Mouse (Mus musculus) midbrain, embryonic 13.5 days (tissue): Measurements from ENCODE around the gene Cs. TPM values are rescaled to one million over a fixed set of nuclear protein-coding genes. Genes with fewer than 3 reads are reported as not detected.

Source experiments
- ATAC-seq: fragments of 200-750 bp; cut with Nextera tagmentation; 2 replicates; pipeline ENCODE4 v1.8.0; 2017; ENCODE audit warnings: mild to moderate bottlenecking, moderate TSS enrichment, moderate library complexity
- H3K27ac ChIP-seq: fragments of 300-500 bp; sonication (generic); 2 replicates; pipeline ENCODE4 v1.5.1; 2015; ENCODE audit warnings: inconsistent platforms, mild to moderate bottlenecking, moderate library complexity
- H3K27me3 ChIP-seq: fragments of 300-500 bp; sonication (generic); 2 replicates; pipeline ENCODE4 v1.6.1; 2015; ENCODE audit warnings: mild to moderate bottlenecking, inconsistent platforms
- H3K36me3 ChIP-seq: fragments of 300-500 bp; sonication (generic); 2 replicates; pipeline ENCODE4 v1.6.1; 2015; ENCODE audit warnings: mild to moderate bottlenecking, inconsistent platforms
- H3K4me1 ChIP-seq: fragments of 300-500 bp; sonication (generic); replicated peaks from 2 replicates; pipeline ENCODE4 v1.6.1; 2015; ENCODE audit warnings: inconsistent platforms
- H3K4me2 ChIP-seq: fragments of 300-500 bp; sonication (generic); replicated peaks from 2 replicates; pipeline ENCODE4 v1.6.1; 2015; ENCODE audit warnings: moderate library complexity, mild to moderate bottlenecking, inconsistent platforms
- H3K4me3 ChIP-seq: fragments of 300-500 bp; sonication (generic); replicated peaks from 2 replicates; pipeline ENCODE4 v1.5.1; 2015; ENCODE audit warnings: mild to moderate bottlenecking, inconsistent platforms
- H3K9ac ChIP-seq: fragments of 300-500 bp; sonication (generic); replicated peaks from 2 replicates; pipeline ENCODE4 v1.6.1; 2015; ENCODE audit warnings: mild to moderate bottlenecking, inconsistent platforms
- H3K9me3 ChIP-seq: fragments of 300-500 bp; sonication (generic); 2 replicates; pipeline ENCODE4 v1.6.1; 2016; ENCODE audit warnings: mild to moderate bottlenecking, inconsistent platforms
- WGBS: fragments of 180-500 bp; shearing (Covaris S2); methylation state at CpG from one replicate; pipeline ENCODE4 v1.1.7; 2015; 5-methylcytosine and 5-hydroxymethylcytosine counted together
- polyA plus RNA-seq: library from polyadenylated mRNA; unstranded; fragments of >200 nt; fragmentation: Nextera tagmentation; extraction: Ambion mirVana; gene quantifications from 2 replicates; pipeline ENCODE4 v1.2.1, GENCODE M21; 2015

Gene Cs
- polyA plus RNA-seq, 1 experiment from 2014 or later: 225 TPM

- H3K36me3 ChIP-seq: peaks cover 48% of the 10 kb centered on the region
- H3K9ac ChIP-seq: peak overlapping the region; percentile 100
- H3K4me2 ChIP-seq: peak overlapping the region; percentile 79
- no peaks in the 10 kb centered on the region for H3K27me3 ChIP-seq
- H3K4me3 ChIP-seq: peak overlapping the region; percentile 96
- WGBS: 55% methylated on average over 14 of the region's 14 CpGs
- H3K27ac ChIP-seq: peak overlapping the region; percentile 97
- peaks cover 27% of the 10 kb centered on the region for H3K4me1 ChIP-seq
- no peak for ATAC-seq
- no peaks in the 10 kb centered on the region for H3K9me3 ChIP-seq
Observed at GRCm38 (mm10) chr10:128377940-128378448, 40.5 kb downstream of the Cs start.

GRCm38 (mm10) chr10:128378462-128378861 is 40.9 kb downstream of the Cs start:
- H3K9ac ChIP-seq: peak overlapping the region; percentile 100
- H3K36me3 ChIP-seq: peaks cover 53% of the 10 kb centered on the region
- 40% methylated on average over 3 of the region's 3 CpGs for WGBS
- no peaks in the 10 kb centered on the region for H3K9me3 ChIP-seq
- peak overlapping the region; percentile 97; the same call in 1 of the 2 replicates for H3K27ac ChIP-seq
- ATAC-seq: no peak
- peak overlapping the region; percentile 96 for H3K4me3 ChIP-seq
- H3K4me2 ChIP-seq: peak overlapping the region; percentile 79
- H3K27me3 ChIP-seq: no peaks in the 10 kb centered on the region
- peaks cover 27% of the 10 kb centered on the region for H3K4me1 ChIP-seq

DNA sequence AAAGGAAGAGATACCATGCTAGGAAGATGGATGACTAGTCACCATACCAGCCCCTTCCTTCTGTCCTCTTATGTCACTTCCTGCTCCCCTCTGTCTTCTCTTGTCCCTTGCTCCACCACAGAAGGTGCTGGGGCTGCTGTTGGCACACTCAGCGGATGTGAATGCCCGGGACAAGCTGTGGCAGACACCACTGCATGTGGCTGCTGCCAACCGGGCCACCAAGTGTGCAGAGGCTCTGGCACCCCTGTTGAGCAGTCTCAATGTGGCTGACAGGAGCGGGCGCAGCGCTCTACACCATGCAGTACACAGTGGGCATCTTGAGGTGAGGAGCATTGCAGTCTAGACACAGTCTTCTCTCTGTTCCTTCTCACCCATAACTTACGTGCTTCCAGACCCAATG is 41.7 kb downstream of the Cs start:
- no peaks in the 10 kb centered on the region for H3K27me3 ChIP-seq
- H3K4me2 ChIP-seq: peak overlapping the region; percentile 15; the same call in 1 of the 2 replicates
- peak overlapping the region; percentile 100; the same call in 1 of the 2 replicates for H3K9ac ChIP-seq
- no peak overlapping the region for H3K27ac ChIP-seq
- peaks cover 27% of the 10 kb centered on the region for H3K4me1 ChIP-seq
- no peak overlapping the region; the same call in 1 of the 2 replicates for H3K4me3 ChIP-seq
- peaks cover 61% of the 10 kb centered on the region for H3K36me3 ChIP-seq
- H3K9me3 ChIP-seq: no peaks in the 10 kb centered on the region
- WGBS: 94% methylated on average over 7 of the region's 7 CpGs
- ATAC-seq: no peak

DNA sequence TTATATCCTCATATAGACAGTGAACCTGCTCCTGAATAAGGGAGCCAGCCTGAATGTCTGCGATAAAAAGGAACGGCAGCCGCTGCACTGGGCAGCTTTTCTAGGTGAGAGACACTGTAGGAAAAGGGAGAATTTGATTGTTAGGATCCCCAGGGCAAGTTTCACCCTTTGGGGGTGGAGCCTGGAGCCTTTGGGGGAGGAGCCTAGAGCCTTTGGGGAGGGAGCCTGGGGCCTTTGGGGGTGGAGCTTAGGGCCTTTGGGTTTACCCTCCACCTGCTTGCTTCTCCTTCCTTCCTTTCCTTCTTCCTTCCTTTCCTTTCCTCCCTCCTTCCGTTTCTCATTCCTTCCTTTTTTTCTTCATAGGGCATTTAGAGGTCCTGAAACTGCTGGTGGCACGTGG is 43.0 kb downstream of the Cs start:
- Histone ChIP-seq H3K9ac (no peak overlapping the region), H3K36me3 (peaks cover 74% of the 10 kb centered on the region)
- no peak for ATAC-seq

GRCm38 (mm10) chr10:128382482-128382881 is 44.9 kb downstream of the Cs start:
- peaks cover 20% of the 10 kb centered on the region for H3K4me1 ChIP-seq
- no peak overlapping the region for H3K27ac ChIP-seq
- peaks cover 93% of the 10 kb centered on the region for H3K36me3 ChIP-seq
- no peak overlapping the region for H3K4me3 ChIP-seq
- 86% methylated on average over 8 of the region's 8 CpGs for WGBS
- no peaks in the 10 kb centered on the region for H3K27me3 ChIP-seq
- H3K9ac ChIP-seq: no peak overlapping the region
- no peak overlapping the region for H3K4me2 ChIP-seq
- H3K9me3 ChIP-seq: no peaks in the 10 kb centered on the region
- ATAC-seq: no peak

More for the DNA sequence above, 43.0 kb downstream of the Cs start:
- Histone ChIP-seq H3K27ac (no peak overlapping the region), H3K9me3 (no peaks in the 10 kb centered on the region), H3K4me1 (peaks cover 27% of the 10 kb centered on the region), H3K4me2 (no peak overlapping the region), H3K4me3 (no peak overlapping the region), H3K27me3 (no peaks in the 10 kb centered on the region)
- WGBS: 90% methylated on average over 5 of the region's 5 CpGs

DNA sequence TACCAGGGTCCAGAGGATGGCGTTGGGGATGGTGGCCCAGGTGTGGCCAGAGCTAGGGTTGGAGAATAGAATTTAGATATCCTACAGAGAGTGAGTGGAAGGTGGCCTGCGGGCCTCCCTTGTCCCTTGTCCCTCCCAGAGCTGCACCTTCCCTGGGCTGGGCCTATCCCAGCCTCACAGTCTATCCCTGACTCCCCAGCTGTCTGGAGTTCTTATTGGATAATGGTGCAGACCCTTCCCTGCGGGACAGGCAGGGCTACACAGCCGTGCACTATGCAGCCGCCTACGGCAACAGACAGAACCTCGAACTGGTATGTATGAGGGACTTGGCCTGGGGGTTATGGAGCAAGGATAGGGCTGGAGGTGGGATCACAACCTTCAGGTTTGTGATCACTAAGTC is 48.4 kb downstream of the Cs start:
- ATAC-seq: peak; percentile 27; the same call in 1 of the 2 replicates
- no peak overlapping the region for H3K4me3 ChIP-seq
- no peak overlapping the region for H3K9ac ChIP-seq
- H3K27me3 ChIP-seq: no peaks in the 10 kb centered on the region
- H3K9me3 ChIP-seq: no peaks in the 10 kb centered on the region
- WGBS: 86% methylated on average over 7 of the region's 7 CpGs
- H3K36me3 ChIP-seq: peaks cover 99% of the 10 kb centered on the region
- no peak overlapping the region for H3K27ac ChIP-seq
- no peak overlapping the region for H3K4me2 ChIP-seq
- no peaks in the 10 kb centered on the region for H3K4me1 ChIP-seq

GRCm38 (mm10) chr10:128388941-128389340 is 51.4 kb downstream of the Cs start:
- H3K4me2 ChIP-seq: no peak overlapping the region
- H3K9me3 ChIP-seq: no peaks in the 10 kb centered on the region
- peaks cover 99% of the 10 kb centered on the region for H3K36me3 ChIP-seq
- 0 out of 2 replicates have a peak overlapping the region, but pooled peaks have one; percentile 3 for H3K27ac ChIP-seq
- WGBS: 92% methylated on average over 14 of the region's 14 CpGs
- H3K9ac ChIP-seq: no peak overlapping the region
- no peak for ATAC-seq
- no peaks in the 10 kb centered on the region for H3K27me3 ChIP-seq
- no peaks in the 10 kb centered on the region; the same call in 1 of the 2 replicates for H3K4me1 ChIP-seq
- H3K4me3 ChIP-seq: no peak overlapping the region

DNA sequence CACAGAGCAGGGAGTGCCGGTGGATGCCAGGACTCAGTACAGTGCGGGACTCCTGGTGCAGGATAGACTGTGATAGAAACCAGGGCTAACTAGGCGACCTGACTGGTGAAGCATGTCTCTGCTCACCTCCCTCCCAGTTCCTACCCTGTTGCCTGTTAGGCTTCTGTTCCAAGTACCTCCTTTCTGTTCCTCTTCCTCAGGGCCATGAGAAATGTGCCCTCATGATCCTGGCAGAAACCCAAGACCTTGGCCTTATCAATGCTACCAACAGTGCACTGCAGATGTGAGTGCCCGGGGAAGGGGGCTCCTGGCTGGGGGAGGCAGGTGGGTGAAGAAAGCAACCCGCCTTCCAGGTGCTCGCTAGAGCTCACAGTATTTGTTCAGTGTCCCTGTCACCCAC is 52.0 kb downstream of the Cs start:
- no peak overlapping the region for H3K4me2 ChIP-seq
- H3K9ac ChIP-seq: no peak overlapping the region
- WGBS: 92% methylated on average over 6 of the region's 6 CpGs
- H3K9me3 ChIP-seq: no peaks in the 10 kb centered on the region
- H3K36me3 ChIP-seq: peaks cover 99% of the 10 kb centered on the region
- H3K4me3 ChIP-seq: no peak overlapping the region
- no peaks in the 10 kb centered on the region; the same call in 1 of the 2 replicates for H3K4me1 ChIP-seq
- no peaks in the 10 kb centered on the region for H3K27me3 ChIP-seq
- no peak for ATAC-seq
- 0 out of 2 replicates have a peak overlapping the region, but pooled peaks have one; percentile 3 for H3K27ac ChIP-seq

- ATAC-seq: no peak
- Histone ChIP-seq H3K36me3 (peaks cover 97% of the 10 kb centered on the region), H3K27ac (no peak overlapping the region), H3K4me3 (no peak overlapping the region), H3K9ac (no peak overlapping the region), H3K4me2 (no peak overlapping the region), H3K27me3 (no peaks in the 10 kb centered on the region), H3K4me1 (no peaks in the 10 kb centered on the region; the same call in 1 of the 2 replicates), H3K9me3 (no peaks in the 10 kb centered on the region)
- WGBS: 87% methylated on average over 12 of the region's 12 CpGs
Observed at GRCm38 (mm10) chr10:128390366-128390765, 52.8 kb downstream of the Cs start.

GRCm38 (mm10) chr10:128391850-128392249 is 54.3 kb downstream of the Cs start:
- ATAC-seq: no peak
- H3K4me2 ChIP-seq: no peak overlapping the region
- no peak overlapping the region for H3K27ac ChIP-seq
- H3K4me1 ChIP-seq: peaks cover 3% of the 10 kb centered on the region; the same call in 1 of the 2 replicates
- H3K4me3 ChIP-seq: no peak overlapping the region
- no peaks in the 10 kb centered on the region for H3K9me3 ChIP-seq
- H3K27me3 ChIP-seq: no peaks in the 10 kb centered on the region
- 82% methylated on average over 6 of the region's 6 CpGs for WGBS
- H3K36me3 ChIP-seq: peaks cover 96% of the 10 kb centered on the region
- no peak overlapping the region for H3K9ac ChIP-seq

DNA sequence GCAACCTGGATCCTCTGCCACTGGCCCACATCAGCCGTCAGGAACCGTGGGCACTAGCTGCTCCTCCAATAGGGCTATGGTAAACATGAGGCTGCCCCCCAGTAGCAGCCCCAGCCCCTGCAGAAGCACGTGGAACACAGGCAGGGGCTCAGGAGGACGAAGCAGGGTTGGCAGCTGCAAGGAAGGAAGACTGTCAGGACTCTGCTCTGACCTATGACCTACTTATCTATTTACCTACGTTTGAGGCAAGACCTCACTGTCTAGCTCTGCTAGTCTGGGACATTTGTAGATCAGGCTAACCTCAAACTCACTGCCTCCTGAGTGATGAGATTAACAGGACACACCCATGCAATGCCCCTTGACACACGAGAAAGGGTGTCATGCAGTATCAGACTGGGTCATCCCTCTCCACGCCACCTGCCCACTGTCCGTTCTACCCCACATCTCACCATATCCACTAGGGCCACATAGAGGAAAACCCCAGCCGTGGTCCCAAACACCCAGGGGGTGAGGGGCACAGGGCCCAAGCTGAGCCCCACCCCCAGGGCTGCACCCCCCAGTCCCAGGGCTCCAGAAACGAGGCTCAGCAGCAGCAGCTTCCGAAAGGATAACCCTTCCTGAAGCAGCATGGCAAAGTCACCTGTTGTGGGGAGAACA is 58.6 kb downstream of the Cs start:
- Histone ChIP-seq H3K4me1 (peaks cover 17% of the 10 kb centered on the region), H3K36me3 (peaks cover 54% of the 10 kb centered on the region), H3K9me3 (no peaks in the 10 kb centered on the region), H3K9ac (no peak overlapping the region), H3K27me3 (no peaks in the 10 kb centered on the region), H3K4me3 (no peak overlapping the region), H3K27ac (no peak overlapping the region), H3K4me2 (no peak overlapping the region)
- ATAC-seq: no peak
- 67% methylated on average over 11 of the region's 11 CpGs for WGBS

DNA sequence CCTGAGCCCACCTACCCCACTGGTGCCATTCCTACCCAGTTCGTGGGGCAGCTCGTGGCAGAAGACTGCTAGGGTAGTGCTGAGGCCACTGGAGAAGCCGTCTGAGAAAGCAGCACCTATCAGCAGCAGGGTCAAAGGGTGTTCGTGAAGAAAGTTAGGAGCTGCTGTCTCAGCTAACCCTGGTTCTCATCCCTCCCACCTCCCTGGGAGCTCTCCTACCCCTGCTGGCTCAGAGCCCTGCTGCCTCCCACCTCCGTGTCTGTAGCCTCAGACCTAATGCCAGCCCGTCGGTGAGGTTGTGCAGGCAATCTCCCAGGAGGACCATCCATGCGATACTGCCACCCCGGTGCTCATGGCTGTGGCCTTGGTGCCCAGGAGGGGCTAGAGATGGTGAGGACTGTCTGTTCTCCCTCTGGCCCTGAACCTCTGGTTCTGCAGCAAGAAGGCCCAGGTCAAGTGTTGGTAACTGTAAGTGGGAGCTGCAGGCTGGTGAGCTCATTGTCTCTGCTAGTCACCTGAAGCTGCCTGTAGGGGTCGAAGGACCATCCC is 59.3 kb downstream of the Cs start:
- H3K9me3 ChIP-seq: no peaks in the 10 kb centered on the region
- no peak overlapping the region for H3K27ac ChIP-seq
- H3K36me3 ChIP-seq: peaks cover 52% of the 10 kb centered on the region
- H3K27me3 ChIP-seq: no peaks in the 10 kb centered on the region
- H3K4me1 ChIP-seq: peaks cover 17% of the 10 kb centered on the region
- no peak overlapping the region for H3K9ac ChIP-seq
- H3K4me2 ChIP-seq: no peak overlapping the region
- no peak overlapping the region for H3K4me3 ChIP-seq
- no peak for ATAC-seq
- 74% methylated on average over 10 of the region's 10 CpGs for WGBS
